Mouse (Mus musculus) neural tube, embryonic 13.5 days (tissue): ENCODE measurements around the gene Trp63. TPM values are rescaled to one million over a fixed set of nuclear protein-coding genes. Genes with fewer than 3 reads are reported as not detected.
"Not testable (repeated sequence)": the region's sequence is repeated elsewhere in the genome, so short reads cannot be mapped to it uniquely, and the experiment has no call there.

Experiments
- ATAC-seq: fragments of 200-750 bp; cut with Nextera tagmentation; 2 replicates; pipeline ENCODE4 v1.8.0; 2017; ENCODE audit warnings: low read depth, mild to moderate bottlenecking, moderate TSS enrichment, moderate library complexity
- H3K27ac ChIP-seq: fragments of 300-500 bp; sonication (generic); replicated peaks from 2 replicates; pipeline ENCODE4 v1.5.1; 2015; ENCODE audit warnings: moderate library complexity, mild to moderate bottlenecking, inconsistent platforms
- H3K27me3 ChIP-seq: fragments of 300-500 bp; sonication (generic); 2 replicates; pipeline ENCODE4 v1.6.1; 2015; ENCODE audit warnings: mild to moderate bottlenecking, inconsistent platforms
- H3K36me3 ChIP-seq: fragments of 300-500 bp; sonication (generic); 2 replicates; pipeline ENCODE4 v1.6.1; 2015; ENCODE audit warnings: mild to moderate bottlenecking, inconsistent platforms
- H3K4me1 ChIP-seq: fragments of 300-500 bp; sonication (generic); replicated peaks from 2 replicates; pipeline ENCODE4 v1.6.1; 2015; ENCODE audit warnings: inconsistent platforms
- H3K4me2 ChIP-seq: fragments of 300-500 bp; sonication (generic); 2 replicates; pipeline ENCODE4 v1.6.1; 2015; ENCODE audit warnings: inconsistent platforms, mild to moderate bottlenecking, moderate library complexity
- H3K4me3 ChIP-seq: fragments of 300-500 bp; sonication (generic); 2 replicates; pipeline ENCODE4 v1.5.1; 2015; ENCODE audit warnings: mild to moderate bottlenecking, inconsistent platforms
- H3K9ac ChIP-seq: fragments of 300-500 bp; sonication (generic); 2 replicates; pipeline ENCODE4 v1.6.1; 2015; ENCODE audit warnings: moderate library complexity, mild to moderate bottlenecking, inconsistent platforms
- H3K9me3 ChIP-seq: fragments of 300-500 bp; sonication (generic); 2 replicates; pipeline ENCODE4 v1.6.1; 2016; ENCODE audit warnings: inconsistent platforms
- WGBS: fragments of 180-500 bp; shearing (Covaris S2); methylation state at CpG from one replicate; pipeline ENCODE4 v1.1.7; 2015; 5-methylcytosine and 5-hydroxymethylcytosine counted together
- polyA plus RNA-seq: library from polyadenylated mRNA; unstranded; fragments of >200 nt; fragmentation: Nextera tagmentation; extraction: Ambion mirVana; gene quantifications from 2 replicates; pipeline ENCODE4 v1.2.1, GENCODE M21; 2015

Gene Trp63
- 0.22 and 0.84 TPM in 2 replicates for polyA plus RNA-seq

DNA sequence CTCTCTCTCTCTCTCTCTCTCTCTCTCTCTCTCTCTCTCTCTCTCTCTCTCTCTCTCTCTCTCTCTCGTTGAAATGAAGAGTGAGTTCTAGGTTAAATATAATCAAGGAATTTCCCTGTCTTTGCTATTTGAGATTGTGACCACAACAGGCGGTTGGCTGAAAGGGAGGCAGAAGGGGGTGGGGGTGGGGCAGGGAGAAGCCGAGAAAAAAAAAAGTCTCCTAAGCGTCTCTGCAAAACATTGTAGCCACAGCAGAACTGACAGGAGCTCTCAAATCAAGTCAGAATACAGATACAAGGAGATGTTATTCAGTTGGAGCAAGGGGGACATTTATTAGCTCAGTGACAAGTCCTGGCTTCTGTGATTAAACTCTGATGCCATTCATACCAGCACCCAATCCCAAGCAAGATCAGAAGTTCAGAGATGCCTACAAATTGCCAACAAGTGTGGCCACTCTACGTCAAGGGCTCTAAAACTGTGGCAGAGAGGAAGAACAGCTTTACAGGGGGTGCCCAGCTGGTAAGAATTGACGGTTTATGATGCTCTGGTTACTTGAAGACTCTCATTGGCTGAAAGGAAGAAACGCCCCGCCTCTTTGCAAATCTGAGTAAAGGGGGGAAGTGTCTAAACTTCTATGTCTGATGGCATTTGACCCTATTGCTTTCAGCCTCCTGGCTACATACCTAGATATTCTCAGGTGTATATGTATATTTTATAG, at the start of gene Trp63:
Gene Trp63, plus strand, starts transcription at position 233 of the 718 bp plus-strand sequence.
- 52% methylated on average over 8 of the region's 8 CpGs for WGBS
- no peaks in the 10 kb centered on the region for H3K9me3 ChIP-seq

DNA sequence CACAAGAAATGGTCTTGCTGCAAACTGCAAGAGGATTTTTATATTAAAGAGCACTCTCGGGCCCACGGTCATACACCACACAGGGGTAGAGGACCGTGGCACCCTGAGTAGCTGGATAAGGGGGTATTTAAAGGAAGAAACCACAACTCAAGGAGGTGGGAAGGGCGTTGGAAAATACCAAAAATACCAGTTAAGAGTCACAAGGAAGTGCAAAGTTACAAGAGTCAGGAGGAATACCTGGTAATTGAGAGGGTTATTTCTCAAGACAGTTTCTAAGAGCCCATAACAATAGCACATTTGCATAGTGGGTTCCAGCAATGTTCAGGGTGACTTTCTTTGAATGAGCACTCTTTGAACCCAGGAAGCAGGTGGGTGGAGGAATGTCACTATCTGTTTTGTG, 38.8 kb upstream of the Trp63 start:
- not testable (repeated sequence) for H3K9me3 ChIP-seq, H3K27ac ChIP-seq, H3K9ac ChIP-seq, H3K27me3 ChIP-seq, H3K36me3 ChIP-seq, H3K4me2 ChIP-seq, ATAC-seq, H3K4me3 ChIP-seq, H3K4me1 ChIP-seq
- WGBS, result 85% methylated on average over 4 of the region's 4 CpGs

More for the DNA sequence above, at the start of gene Trp63:
- H3K36me3 ChIP-seq, result no peaks in the 10 kb centered on the region
- H3K9ac ChIP-seq, result no peak within 1 kb of the TSS
- no peaks in the 10 kb centered on the region for H3K4me1 ChIP-seq
- no peak for ATAC-seq
- H3K4me3 ChIP-seq, result no peak within 1 kb of the TSS
- no peaks in the 10 kb centered on the region for H3K27me3 ChIP-seq
- H3K27ac ChIP-seq, result no peak within 1 kb of the TSS
- H3K4me2 ChIP-seq, result no peak within 1 kb of the TSS

DNA sequence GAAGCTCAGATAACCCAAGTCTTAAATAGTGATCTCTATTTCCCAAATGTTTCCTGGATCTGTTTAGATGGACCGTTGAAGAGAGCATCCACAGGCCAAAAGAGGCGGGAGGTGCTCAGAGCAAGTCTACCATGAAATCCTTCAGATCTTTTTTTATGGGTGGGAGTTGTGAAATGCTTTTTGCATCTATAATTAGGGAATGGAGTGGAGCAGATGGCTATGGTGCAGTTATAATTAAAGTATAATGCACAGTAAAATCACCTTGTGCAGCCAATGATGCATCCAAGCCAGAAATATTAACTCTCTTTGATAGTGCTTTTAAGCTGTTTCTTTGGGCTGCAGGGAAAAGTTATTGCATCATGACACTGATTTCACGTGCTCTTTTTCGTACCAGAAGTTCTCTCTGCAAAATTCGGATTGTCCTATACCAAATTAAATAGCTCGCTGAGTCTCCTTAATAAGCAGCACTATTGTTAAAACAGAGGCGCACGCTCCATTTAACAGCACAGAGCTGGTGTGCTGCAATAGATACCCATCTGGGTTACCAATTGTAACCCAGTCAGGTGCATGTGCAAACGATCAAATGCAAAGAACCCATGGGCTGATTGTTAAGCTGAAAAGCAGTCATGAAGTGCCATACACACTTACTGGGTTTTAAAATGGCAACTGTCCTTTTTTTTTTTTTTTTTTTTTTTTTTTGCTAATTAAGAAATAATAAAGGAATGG, 22.9 kb upstream of the Trp63 start:
- 53% methylated on average over 9 of the region's 9 CpGs for WGBS
- Histone ChIP-seq H3K36me3 (no peaks in the 10 kb centered on the region), H3K4me2 (no peak overlapping the region), H3K9me3 (no peaks in the 10 kb centered on the region), H3K27ac (peak overlapping the region; percentile 49; the same call in 1 of the 2 replicates), H3K4me1 (0 out of 2 replicates have a peak, but pooled peaks cover 7% of the 10 kb centered on the region), H3K4me3 (no peak overlapping the region), H3K27me3 (no peaks in the 10 kb centered on the region), H3K9ac (no peak overlapping the region)
- ATAC-seq, result peak; percentile 82

DNA sequence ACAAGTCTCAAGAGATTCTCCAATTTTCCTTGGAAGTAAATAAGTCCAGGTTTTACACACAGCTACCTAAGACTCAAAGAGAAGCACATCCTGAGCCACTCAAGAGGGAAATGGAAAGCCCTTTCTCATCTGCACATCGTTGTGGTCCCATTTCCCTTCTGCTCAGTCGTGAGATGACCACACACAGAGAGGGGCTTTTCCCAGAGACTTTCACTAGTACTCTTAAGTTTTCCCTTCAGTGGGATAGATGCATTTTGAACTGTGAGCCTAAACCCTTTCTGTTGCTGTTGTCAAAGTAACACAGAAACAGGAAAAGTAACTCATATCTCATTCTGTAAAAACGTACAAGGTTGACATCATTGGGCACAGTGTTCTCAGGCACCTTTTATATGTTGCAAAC, 20.4 kb upstream of the Trp63 start:
- Histone ChIP-seq H3K27ac (no peak overlapping the region), H3K36me3 (no peaks in the 10 kb centered on the region), H3K4me2 (no peak overlapping the region), H3K9ac (no peak overlapping the region), H3K4me3 (no peak overlapping the region), H3K4me1 (0 out of 2 replicates have a peak, but pooled peaks cover 7% of the 10 kb centered on the region), H3K9me3 (no peaks in the 10 kb centered on the region), H3K27me3 (no peaks in the 10 kb centered on the region)
- WGBS, result 77% methylated on average over 3 of the region's 3 CpGs
- no peak for ATAC-seq

DNA sequence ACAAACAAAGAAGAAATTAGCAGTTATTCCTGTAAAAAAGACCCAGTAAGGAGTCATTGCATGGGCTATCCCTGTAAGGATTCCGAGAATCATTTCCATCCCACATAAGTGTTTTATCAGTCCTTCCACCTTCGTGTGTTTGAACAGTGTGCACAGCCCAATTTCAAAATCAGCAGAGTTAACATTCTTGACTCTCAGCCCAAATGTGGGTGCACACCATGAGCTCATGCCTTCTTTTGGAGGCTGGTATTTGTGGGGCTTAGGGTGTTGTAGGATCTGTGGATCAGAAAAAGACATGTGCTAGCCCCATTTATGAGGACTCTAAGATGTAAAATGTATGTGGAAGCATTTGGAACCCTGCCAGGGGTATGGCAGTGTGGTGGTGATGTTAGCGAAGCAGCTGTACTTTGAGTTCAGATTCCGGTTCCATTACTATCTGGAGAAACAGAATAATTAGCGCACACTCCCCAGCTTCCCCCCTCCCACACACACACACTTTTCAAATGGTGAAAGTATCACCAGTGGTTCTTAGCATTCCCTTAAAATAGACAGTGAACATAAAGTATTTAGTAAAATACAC, 9.6 kb upstream of the Trp63 start:
- ATAC-seq, result no peak
- Histone ChIP-seq H3K9me3 (no peaks in the 10 kb centered on the region), H3K9ac (no peak overlapping the region), H3K4me3 (no peak overlapping the region), H3K4me1 (no peaks in the 10 kb centered on the region), H3K27me3 (no peaks in the 10 kb centered on the region), H3K36me3 (no peaks in the 10 kb centered on the region), H3K27ac (no peak overlapping the region), H3K4me2 (no peak overlapping the region)
- WGBS, result 74% methylated on average over 5 of the region's 5 CpGs

DNA sequence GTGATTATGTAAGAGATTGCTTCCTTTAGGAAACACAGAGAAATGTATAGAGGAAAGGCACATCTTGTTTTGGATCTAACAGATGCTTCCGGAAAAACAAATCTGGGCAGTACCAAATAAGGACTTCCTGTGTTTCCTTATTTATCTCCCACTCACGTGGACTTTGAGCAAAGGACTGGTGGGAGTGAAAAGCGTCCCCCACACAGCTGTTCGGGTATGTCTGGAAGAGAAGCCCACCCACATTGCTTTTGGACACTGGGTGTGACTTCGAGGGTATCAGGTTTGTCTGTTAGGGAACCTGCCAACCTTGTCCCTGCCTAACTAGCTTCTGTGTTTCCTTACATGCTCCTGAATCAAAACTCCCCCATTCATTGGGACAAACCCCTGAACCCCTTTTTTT, 3.2 kb upstream of the Trp63 start:
- Histone ChIP-seq H3K4me3 (no peak overlapping the region), H3K4me2 (no peak overlapping the region), H3K27ac (no peak overlapping the region), H3K36me3 (no peaks in the 10 kb centered on the region), H3K9me3 (no peaks in the 10 kb centered on the region), H3K27me3 (no peaks in the 10 kb centered on the region), H3K4me1 (no peaks in the 10 kb centered on the region), H3K9ac (no peak overlapping the region)
- WGBS, result 67% methylated on average over 5 of the region's 5 CpGs
- no peak for ATAC-seq

DNA sequence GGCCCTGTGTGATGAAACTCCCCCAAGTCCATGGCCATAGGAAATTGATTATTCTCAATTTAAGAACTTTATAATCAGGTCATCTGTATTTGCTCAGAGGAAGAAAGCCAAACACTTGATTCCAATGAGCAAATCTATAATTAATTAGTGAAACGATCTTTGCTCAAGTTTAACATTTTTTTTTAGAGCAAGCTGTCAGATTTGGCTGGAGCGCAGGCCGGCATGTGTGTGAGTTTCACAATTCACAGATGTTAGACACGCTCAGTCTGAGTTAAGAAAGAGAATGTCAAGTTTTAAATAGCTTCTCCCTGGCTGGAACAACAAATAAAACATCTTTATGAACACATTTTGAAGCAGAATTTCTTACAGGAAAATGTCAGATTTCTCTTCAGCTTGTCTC, 1.0 kb upstream of the Trp63 start:
- Histone ChIP-seq H3K4me2 (no peak overlapping the region), H3K4me1 (no peaks in the 10 kb centered on the region), H3K9ac (no peak overlapping the region), H3K4me3 (no peak overlapping the region), H3K27me3 (no peaks in the 10 kb centered on the region), H3K36me3 (no peaks in the 10 kb centered on the region), H3K27ac (no peak overlapping the region), H3K9me3 (no peaks in the 10 kb centered on the region)
- no peak for ATAC-seq
- 86% methylated on average over 4 of the region's 4 CpGs for WGBS

DNA sequence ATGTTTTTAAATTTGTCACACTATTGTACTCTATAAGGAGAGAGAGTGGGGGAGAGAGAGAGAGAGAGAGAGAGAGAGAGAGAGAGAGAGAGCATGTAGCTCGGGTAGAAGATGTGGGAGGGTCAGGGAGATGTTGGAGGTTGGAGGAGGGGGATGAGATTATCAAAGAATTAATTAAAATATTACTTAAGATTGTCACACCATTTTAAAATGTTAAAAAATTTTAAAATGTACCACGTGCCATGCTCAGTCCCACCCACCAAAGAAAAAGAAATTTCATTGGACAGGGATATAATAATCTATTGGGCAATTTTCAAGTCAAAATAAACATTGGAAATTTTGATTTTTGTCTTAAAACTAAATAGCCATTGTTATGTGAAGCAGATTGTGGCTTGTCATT, 1.0 kb downstream of the Trp63 start:
- Histone ChIP-seq H3K4me1 (no peaks in the 10 kb centered on the region), H3K9ac (no peak overlapping the region), H3K27me3 (no peaks in the 10 kb centered on the region), H3K4me3 (no peak overlapping the region), H3K36me3 (no peaks in the 10 kb centered on the region), H3K4me2 (no peak overlapping the region), H3K27ac (no peak overlapping the region), H3K9me3 (no peaks in the 10 kb centered on the region)
- 82% methylated on average over 2 of the region's 2 CpGs for WGBS
- ATAC-seq, result no peak

DNA sequence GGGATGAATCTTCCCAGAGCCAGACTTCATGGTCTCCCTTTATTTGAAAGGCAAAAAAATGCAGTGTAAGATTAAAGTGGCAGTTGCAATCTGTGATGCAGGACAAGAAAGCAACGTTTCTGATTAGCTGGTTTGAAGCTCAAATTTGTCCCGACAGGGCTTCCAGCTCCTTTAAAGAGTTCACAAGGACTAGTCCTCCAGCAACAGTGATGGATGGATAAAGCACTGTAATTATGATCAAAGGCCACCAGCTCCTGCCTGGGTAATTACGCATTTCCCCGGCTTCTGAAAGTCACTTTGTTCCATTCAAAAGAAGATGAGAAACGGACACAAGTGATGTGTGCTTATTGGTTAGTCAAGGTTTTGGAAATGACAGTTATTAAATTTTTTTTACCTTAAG, 7.0 kb downstream of the Trp63 start:
- no peak for ATAC-seq
- Histone ChIP-seq H3K4me1 (no peaks in the 10 kb centered on the region), H3K27ac (no peak overlapping the region), H3K36me3 (no peaks in the 10 kb centered on the region), H3K4me2 (no peak overlapping the region), H3K27me3 (no peaks in the 10 kb centered on the region), H3K9ac (no peak overlapping the region), H3K4me3 (no peak overlapping the region), H3K9me3 (no peaks in the 10 kb centered on the region)
- 10% methylated on average over 5 of the region's 5 CpGs for WGBS

DNA sequence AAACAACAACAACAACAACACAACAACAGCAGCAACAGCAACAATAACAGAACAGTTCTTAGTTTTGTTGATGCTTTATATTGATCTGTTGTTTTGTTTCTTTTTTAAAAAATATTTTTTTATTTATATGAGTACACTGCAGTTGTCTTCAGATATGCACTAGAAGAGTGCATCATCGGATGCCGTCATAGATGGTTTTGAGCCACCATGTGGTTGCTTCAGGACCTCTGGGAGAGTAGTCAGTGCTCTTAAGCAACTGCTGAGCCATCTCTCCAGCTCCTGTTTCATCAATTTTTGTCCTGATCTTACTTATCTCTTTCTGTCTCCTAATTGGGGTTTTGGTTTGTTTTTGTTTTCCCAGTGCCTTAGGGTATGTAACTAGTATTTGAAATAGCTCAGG, 17.7 kb downstream of the Trp63 start:
- Histone ChIP-seq H3K4me1 (no peaks in the 10 kb centered on the region), H3K27ac (no peak overlapping the region), H3K36me3 (no peaks in the 10 kb centered on the region), H3K4me2 (no peak overlapping the region), H3K9ac (no peak overlapping the region), H3K27me3 (no peaks in the 10 kb centered on the region), H3K9me3 (no peaks in the 10 kb centered on the region), H3K4me3 (no peak overlapping the region)
- no peak for ATAC-seq
- 89% methylated on average over 2 of the region's 2 CpGs for WGBS

DNA sequence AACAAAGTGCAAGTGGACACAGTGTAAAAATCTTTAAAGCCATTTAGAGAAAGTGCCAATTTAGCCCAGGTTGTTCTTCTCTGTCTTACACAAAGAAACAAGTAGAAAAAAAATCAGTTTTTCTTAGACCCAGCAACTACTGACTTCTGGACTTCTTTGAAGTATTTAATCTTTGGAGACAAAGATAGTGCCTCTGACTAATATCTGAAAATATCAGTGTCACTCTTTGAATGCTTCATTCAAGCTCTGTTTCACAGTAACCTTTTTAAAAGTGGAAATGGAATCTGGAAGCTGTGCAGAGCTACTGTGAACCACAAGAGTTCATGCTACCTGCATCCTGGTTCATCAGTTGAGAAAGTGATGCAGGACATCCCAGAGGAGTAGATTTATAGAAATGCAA, 22.7 kb downstream of the Trp63 start:
- Histone ChIP-seq H3K4me3 (no peak overlapping the region), H3K27me3 (no peaks in the 10 kb centered on the region), H3K9me3 (no peaks in the 10 kb centered on the region), H3K36me3 (no peaks in the 10 kb centered on the region), H3K4me2 (no peak overlapping the region), H3K9ac (no peak overlapping the region), H3K4me1 (no peaks in the 10 kb centered on the region), H3K27ac (no peak overlapping the region)
- ATAC-seq, result no peak

DNA sequence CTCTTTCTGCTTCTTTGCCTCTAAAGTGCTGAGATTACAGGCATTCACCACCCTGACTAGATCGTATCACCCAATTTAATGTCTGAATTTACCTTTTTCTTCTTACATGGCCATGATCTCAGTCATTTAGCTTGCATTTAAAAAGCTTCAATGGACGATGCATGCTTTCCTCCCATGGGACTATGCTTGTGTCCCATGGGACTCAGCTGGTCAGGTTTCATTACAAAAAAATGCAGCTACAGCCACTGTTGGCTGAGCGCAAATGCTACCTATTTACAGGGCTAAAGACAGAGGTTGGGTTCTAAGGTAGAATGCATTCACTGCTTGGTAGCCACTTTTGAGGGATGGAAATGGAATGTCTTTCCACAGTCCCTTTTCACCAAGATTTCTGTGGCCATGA, 32.2 kb downstream of the Trp63 start:
- no peak overlapping the region for H3K27ac ChIP-seq
- no peaks in the 10 kb centered on the region for H3K36me3 ChIP-seq
- H3K27me3 ChIP-seq, result no peaks in the 10 kb centered on the region
- no peaks in the 10 kb centered on the region for H3K9me3 ChIP-seq
- H3K4me2 ChIP-seq, result no peak overlapping the region
- no peak for ATAC-seq
- H3K9ac ChIP-seq, result no peak overlapping the region
- H3K4me3 ChIP-seq, result no peak overlapping the region
- 80% methylated on average over 3 of the region's 3 CpGs for WGBS
- H3K4me1 ChIP-seq, result no peaks in the 10 kb centered on the region
